Mouse (Mus musculus): Measurements from ENCODE around the gene Fam98c. TPM values are rescaled to one million over a fixed set of nuclear protein-coding genes. Genes with fewer than 3 reads are reported as not detected.
"Not testable (repeated sequence)": the region's sequence is repeated elsewhere in the genome, so short reads cannot be mapped to it uniquely, and the experiment has no call there.

Fam98c gene
- total RNA-seq, 2 experiments from 2014 or later: 29.4 to 32.7 TPM

DNA sequence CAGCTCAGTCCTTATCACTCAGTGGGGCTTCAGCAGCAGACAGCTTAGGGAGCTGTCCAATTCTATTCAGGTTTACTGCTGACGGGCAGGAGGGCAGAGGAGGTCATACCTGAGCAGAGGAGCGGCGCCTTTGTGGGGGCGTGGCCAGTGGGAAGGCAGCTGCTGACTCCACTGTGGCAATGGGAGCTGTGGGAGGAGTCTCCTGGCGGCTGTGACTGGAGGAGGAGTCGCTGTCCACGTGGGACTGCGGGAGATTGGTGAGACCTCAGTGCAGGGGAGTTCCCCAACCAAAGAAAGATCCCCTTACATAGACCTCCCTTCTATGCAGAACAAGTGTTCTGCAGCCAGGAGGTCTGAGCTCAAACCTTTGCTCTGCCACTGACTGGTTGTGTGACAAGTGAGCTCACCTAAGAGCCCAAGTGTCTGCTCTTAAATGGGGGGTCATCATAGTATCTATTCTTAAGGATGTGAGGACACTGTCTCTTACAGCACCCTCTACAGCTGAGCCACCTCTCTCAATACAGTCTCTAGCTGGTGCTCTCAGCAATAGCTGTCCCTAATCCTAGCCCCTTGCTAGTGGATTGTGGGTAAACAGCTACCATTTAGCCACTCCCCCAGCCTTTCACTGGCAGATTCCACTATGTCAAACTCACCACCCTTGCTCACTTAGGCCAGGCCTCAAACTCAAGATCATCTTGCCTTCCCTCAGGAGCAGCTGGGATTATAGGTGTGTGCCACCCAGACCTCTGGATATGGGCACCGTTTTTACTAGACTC, 6.9 kb upstream of the Fam98c start:
- DNase-seq (ENCODE audit: low spot score in 2 of 2): no peak

DNA sequence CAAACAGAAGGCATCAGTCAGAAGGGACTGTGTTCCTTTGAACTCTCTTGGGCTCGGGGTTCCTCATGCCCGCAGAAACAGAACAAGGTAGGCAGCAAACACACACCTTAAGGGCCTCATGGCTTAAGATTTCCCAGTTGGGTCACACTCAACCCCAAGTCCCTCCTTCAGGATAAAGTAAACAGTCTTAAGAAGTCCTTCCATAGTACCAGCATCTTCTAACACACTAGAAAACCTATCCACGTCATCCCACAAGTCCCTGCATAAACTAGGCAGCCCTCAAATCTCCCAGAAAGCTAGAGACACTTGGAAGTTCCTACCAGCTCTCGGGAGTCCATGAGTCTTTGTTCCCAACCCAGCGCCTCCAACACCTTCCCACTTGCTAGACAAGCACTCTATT, 6.3 kb upstream of the Fam98c start:
- DNase-seq (ENCODE audit: low spot score in 2 of 2): no peak

DNA sequence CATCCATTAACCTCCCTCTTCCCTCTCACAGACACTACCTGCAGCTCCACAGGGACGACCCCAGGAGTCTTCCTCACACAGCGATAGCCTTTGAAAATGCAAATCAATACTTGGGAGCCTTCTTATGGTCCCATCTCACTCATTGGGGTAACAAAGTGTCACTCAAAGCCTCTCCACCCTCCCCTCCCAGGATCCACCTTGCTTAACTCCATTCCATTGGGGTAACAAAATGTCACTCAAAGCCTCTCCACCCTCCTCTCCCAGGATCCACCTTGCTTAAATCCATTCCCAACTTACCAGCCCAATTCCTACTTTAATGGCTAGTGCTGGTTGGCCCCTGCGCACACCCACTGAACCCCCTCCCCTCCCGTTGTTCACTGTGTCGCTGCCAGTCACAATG, 2.2 kb upstream of the Fam98c start:
- DNase-seq (ENCODE audit: low spot score in 2 of 2): no peak

DNA sequence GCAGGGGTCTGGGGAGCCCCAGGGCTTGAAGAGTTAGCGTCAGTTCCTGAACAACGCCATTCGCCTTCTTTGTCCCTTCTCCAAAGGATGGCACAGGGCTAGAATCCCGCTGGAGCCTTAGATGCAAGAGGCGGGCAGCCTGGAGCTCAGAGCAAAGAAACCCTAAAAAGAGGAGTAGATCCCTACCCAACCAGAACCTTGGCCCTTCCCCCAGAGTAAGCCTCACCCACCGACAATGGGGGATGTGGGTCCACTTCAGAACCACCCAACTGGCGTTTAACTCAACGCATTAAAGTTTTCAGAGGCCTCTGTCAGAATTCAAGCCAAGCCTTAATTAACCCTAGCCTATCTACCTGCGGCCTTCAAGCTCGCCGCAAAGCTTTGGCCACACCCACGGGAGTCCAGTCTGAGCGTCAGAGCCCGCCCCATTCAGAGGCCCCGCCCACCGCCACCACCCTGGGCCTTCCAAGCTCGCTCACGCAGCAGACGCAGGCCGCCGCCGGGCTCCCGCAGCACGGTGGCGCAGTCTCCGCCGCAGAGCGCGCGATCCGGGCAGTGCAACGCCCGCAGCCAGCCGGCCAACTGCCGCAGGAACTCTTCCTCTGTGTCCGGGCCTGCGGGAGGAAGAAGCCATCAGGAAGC, 717 bp downstream of the Fam98c start:
- peak; percentile 82 to 90 for DNase-seq (ENCODE audit: low spot score in 2 of 2)

DNA sequence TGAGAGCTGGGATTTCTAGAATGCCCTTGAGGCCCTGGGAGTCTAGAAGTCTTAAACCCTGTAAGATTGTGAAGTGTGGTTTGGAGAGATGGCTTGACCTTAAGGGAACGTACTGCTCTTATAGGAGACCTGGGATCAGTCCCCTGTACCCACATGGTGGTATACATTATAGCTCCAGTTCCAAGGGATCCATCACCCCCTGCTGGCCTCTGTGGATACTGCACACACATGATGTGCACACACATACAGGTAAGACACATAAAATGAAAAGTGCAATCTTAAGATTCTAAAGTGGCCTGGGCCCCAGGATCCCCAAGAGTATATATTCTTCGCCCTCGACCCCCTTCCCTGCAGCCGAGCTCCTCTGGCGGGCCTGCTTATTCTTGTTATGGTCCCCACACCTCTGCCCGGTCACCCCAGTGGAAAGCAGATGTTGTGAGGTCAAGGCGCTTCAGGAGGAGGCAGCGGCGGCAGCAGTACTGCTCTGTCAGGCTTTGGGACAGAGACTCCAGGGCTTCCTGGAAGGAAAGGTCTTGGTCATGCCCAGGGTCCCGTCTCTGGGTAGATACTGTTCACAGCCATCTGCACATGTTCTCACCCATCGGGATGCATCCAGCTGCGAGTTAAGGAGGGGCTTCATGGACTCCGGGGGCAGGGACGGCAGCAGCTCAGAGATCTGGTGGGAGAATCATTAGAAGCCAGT, 1.9 kb downstream of the Fam98c start:
- DNase-seq (ENCODE audit: low spot score in 2 of 2): no peak

DNA sequence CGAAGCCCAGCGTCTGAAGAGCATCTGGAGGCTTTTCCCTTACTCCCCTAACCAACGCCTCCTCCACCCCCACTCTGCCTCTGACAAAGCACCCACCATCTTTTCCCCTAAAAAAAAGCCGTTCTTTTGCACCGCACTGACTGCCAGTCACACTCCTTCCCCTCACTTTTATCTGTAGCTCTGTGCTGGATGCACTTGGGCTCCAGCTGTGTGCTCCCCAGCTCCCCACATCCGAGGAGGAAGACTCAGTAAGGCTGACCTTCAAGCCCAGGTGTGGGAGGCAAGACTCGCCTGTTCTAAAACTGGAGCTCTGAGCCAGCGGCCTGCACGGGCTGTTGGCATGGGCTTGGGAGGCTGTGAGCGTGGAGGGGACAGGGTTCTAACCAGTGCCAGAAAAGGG, 4.5 kb downstream of the Fam98c start:
- DNase-seq (ENCODE audit: low spot score in 2 of 2): no peak

DNA sequence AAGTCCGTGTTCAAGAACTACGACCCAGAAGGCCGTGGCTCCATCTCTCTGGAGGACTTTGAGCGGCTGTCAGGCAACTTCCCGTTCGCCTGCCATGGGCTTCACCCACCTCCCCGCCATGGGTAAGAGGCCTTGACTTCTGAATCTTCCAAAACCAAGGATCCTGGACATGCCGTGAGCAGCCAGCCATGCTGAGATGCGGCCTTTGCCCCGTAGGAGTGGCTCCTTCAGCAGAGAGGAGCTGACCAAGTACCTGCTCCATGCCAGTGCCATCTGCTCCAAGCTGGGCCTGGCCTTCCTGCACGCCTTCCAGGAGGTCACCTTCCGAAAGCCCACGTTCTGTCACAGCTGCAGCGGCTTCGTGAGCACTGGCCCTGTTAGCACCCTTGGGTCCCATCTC, 7.3 kb downstream of the Fam98c start:
- no peak for DNase-seq (ENCODE audit: low spot score in 2 of 2)

DNA sequence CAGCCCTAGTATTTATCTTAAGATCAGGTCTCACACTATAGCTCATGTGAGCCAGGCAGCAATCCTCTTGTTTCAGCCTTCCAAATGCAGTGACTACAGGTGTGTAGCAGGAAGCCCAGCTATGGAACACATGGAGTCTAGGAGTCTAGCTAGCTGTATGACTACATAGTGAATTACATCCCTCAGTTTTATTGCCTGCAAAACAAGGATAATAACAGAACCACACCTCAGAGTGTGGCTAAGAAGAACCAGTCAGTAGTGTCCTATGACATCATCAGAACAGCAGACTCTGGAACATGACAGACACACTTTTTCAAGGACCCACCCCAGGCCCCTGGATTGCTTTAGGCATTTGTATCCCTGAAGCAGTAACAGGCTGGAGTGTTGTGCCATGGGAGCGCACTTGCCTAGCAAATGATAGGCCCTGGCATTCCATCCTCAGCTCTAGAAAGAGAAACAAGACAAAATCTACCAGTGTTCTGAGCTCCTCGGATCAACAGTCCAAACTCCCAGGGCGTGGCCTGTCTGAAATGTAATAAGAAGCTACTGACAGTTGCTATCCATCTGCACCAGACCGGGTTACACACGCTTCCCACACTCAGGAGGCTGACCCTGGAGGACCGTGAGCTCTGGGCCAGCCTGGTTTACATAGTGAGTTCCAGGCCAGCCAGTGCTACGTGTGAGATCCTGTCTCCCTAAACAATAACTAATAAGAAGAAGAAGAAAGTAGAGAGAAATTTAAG, 9.2 kb downstream of the Fam98c start:
- no peak for DNase-seq (ENCODE audit: low spot score in 2 of 2)

DNA sequence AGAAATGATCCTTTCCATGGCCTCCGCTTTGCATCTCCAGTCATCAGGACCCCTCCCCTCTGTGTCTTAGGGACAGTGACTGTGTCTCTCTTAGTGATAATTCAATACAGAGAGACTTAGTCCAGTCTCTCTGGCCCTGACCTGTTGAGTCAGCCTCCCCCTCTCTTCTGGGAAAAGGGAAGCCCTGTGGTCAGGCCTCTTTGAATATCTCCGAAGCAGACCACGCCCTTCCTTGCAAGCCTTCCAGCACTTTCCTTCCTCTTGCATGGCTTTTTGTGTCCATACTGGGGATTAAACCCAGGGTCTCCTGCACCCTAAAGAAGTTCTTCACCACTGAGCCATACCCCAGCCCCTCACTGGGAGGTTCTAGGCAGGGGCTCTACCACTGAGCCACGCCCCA, 12.0 kb downstream of the Fam98c start:
- DNase-seq (ENCODE audit: low spot score in 2 of 2): no peak

DNA sequence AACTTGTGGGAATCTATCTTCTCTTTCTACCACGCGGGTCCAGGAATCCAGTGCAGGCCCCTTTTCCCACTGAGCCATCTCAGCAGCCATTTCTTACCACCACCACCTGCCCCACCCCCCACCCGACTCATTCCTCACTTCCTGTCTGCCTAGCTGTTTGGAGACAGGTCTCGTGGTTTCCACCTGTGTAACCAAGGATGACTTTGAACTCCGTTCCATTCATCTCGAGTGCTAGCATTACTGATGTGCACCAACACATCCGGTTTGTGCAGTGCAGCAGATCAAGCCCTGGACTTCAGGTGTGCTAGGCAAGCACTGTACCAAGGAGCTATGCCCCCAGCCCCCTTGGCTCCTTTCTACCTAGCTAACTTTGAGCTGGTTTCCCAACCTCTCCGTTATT, 14.6 kb downstream of the Fam98c start:
- DNase-seq (ENCODE audit: low spot score in 2 of 2): no peak

DNA sequence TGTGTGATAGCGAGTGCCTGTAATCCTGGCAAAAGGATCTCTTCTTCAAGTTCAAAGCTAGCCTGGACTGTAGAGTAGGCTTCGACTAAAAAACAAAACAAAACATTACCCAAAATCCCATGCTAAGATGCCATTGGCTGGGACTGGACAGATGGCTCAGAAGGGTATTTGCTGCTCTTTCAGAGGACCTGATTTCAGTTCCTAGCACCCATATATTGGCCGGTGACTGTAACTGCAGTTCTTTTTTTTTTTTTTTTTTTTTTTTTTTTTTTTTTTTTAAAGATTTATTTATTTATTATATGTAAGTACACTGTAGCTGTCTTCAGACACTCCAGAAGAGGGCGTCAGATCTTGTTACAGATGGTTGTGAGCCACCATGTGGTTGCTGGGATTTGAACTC, 16.8 kb downstream of the Fam98c start:
- not testable (repeated sequence) for DNase-seq (ENCODE audit: low spot score in 2 of 2)

DNA sequence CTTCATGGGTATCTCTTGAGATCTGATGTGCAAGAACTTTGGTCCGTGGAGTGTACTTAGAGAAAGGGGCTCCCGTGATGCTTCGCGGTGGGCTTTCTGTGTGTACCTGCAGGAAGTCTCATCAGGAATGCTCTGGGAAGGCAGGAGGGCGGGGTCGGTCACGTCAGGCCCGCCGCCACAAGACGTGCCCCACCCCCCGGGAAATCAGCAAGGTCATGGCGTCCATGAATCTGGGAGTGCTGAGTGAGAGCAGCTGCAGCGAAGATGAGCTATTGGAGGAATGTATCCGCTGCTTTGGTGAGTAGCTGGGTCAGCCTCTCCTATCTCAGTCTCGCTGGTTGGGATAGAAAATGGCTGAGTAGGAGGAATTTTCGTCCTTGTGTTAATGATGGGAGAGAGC, 18.6 kb downstream of the Fam98c start:
- DNase-seq (ENCODE audit: low spot score in 2 of 2): no peak

DNA sequence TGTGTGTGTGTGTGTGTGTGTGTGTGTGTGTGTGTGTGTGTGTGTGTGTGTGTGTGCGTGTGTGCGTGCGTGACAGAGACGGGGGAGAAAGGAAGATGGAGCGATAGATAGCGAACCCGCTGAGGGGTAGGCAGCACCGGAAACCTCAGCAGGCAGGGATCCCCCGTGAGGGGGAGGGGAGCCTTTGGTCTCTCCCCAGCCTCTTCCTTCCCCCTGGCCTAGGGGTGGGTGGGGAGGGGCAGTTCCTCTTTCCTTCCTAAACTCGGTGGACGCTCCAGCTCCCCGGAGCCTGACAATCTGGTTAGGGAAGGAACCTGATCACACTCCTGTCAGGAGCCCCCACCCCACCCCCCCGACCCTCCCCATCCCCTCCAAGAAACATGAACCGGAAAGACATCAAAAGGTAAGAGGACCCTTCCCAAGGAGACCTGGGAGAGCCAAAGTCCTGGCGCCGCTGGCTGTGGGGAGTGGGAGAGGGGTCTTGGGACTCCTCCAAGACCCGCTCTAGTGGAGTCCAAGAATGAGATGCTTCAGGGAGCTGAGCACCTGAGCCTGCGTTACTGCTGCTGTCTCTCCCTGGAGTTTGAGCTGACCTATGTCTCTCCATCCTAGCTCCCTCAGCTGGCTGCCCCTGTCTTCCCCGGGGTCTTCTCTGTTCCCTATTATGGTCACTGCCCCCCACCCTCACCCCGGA, 21.2 kb downstream of the Fam98c start, which contains the start of gene Rasgrp4:
Gene Rasgrp4 (plus strand): TSS at position 159 of the 694 bp plus-strand sequence.
- peak in 1 of 2 experiments; percentile 20 for DNase-seq (ENCODE audit: low spot score in 2 of 2)

DNA sequence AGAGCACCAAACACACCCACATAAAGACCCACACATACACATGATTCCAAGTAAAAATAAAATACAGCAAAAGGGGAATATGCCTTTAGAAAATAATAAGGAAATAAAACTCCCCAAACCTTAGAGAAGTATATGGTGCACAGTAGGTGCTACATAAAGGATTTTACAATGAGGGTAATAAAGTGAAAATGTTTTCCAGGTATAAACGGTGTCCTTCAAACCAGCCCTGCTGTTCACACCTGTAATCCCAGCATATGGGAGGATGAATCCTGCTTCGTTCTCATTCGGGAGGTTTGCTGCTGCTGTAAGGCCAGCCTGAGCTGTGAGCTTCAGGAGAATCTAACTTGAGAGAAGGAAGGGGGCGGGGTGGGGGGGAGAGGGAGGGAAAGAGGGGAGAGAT, 21.8 kb downstream of the Fam98c start:
- DNase-seq (ENCODE audit: low spot score in 2 of 2): no peak

DNA sequence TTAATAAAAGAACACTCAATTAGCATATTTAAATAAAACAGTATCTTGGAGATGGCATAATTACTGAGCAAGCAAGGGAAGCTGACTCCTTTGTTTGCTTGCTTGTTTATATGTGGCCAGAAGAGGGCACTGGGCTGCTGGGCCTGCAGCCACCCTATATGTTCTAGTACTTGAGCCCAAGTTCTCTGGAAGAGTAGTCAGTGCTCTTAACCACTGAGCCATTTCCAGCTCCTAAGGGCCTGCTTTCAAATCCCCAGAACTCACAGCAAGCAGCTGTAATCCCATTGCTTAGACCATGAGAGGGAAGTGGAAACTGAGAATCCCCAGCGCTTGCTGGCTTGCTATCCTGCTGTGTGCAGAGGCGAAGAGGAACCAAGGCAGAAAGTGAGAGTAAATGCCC, 27.3 kb downstream of the Fam98c start:
- DNase-seq (ENCODE audit: low spot score in 2 of 2): no peak

DNA sequence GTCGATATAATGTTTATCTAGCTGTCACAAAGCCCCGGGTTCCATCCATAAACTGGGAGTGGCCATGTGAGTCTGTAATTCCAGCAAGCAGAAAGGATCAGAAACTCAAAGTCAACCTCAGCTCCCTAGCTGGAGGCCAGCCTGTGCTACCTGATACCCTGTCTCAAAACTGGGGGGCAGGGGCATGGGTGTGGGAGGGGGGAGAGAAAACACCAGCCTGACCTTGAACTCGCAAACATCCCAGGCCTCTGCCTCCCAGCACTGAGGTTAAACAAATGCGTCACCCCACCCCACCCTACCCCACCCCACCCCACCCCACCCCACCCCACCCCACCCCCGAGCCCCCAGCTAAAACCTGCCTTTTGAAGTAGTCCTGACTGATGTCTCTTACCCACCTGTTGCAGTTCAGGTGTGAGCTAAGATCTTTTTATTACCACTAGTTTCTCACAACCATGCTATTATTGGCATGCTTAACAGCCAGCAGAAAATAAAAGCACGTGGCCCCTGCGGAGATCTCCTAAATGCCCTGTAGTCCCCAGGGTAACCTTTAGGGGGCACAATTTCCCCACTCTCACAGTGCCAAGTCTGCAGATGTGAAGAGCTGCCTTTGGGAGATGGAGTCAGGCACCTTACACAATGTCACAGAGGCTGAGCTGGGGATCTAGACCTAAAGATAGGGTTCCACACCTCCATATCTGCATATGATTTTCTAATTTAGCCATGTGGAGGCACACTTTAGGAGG, 29.7 kb downstream of the Fam98c start:
- DNase-seq (ENCODE audit: low spot score in 2 of 2): peak; percentile 18 to 23

DNA sequence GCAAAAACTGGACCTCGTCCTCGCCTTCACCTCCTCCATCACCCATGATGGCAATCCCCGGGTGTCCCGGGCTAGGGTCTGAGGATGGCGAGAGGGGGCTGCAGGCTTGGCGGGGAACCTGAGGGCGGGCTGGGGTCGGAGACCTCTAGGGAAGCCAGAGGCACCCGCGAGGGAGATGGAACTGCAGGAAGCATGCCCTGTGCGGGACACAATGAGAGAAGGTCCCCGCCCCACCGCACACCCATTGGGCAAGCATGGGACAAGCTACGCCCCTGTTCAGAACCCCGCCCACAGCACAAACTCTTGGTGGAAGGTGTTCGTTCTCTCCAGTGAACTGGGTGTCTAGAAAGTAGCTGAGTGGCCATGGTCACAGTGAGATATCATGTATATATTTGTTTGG, 31.1 kb downstream of the Fam98c start, which contains the start of gene Ryr1:
Gene Ryr1 (minus strand): TSS at position 210 of the 400 bp plus-strand sequence.
- no peak for DNase-seq (ENCODE audit: low spot score in 2 of 2)

DNA sequence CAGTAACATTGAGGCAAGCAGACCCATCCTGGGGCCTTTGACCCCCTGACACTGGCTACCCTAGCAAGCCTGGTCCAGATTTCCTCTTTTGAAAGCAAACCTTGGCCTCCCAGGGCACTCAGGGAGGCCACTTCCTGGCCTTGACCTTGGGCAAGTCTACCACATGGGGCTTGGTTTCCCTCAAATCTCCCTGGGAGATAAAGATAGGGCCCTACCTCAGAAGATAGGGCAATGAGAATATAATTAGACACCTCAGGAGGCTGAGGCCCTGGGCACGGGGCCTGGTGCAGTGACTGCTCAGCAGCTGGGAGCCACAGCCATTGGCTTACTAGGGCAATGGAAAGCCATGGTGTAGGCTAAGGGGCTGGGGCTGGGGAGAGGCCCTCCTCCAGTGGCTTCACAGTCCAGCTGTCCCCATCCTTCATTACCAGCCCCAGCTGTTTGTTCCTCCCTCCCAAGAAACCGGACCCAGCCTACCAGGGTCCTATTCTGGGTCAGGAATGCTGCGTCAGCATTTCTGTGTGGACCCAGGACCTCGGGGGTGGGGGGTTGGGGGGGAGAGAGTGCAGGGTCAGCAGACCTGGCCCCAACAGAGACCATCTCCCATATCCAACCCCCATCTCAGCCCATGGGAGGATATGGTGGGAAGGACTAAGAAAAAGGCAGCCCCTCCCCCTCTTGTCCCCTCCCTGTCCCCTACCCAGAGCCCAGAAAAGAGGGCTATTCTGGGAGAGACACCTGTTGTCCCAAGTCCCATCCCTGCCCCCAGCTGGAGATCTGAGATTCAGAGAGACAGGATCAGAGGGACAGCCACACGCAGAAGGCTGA, 32.3 kb downstream of the Fam98c start:
- no peak for DNase-seq (ENCODE audit: low spot score in 2 of 2)

DNA sequence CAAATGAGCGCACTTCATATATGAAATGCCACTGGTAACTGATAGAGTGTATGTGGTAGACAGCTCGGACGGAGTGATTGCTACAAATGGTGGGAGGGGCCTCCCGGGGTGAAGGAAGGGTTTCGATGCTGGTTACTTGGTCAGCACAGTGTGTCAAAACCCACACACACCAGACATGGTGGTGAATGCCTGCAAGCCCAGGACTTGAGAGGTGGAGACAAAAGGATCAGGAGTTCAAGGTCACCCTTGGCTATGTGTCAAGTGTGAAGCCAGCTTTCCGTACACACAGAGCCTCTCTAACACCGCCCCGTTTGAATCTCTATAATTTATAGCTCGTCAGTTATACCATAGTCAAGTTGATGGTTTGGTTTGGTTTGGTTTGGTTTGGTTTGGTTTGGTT, 33.2 kb downstream of the Fam98c start:
- no peak for DNase-seq (ENCODE audit: low spot score in 2 of 2)
